Mouse (Mus musculus) limb, embryonic 14.5 days (tissue): ENCODE results near the gene Slc15a4. TPM values are rescaled to one million over a fixed set of nuclear protein-coding genes. Genes with fewer than 3 reads are reported as not detected.

Source experiments
- ATAC-seq: fragments of 200-750 bp; cut with Nextera tagmentation; 2 replicates; pipeline ENCODE4 v1.8.0; 2017; ENCODE audit warnings: low read depth, moderate number of reproducible peaks, moderate TSS enrichment; ENCODE audit not compliant: low FRiP score
- DNase-seq: peaks from one replicate; pipeline ENCODE4 v3.0.0-alpha.2; 2015; ENCODE audit warnings: low spot score
- H3K27ac ChIP-seq: fragments of 300-500 bp; sonication (generic); replicated peaks from 2 replicates; pipeline ENCODE4 v1.5.1; 2014; ENCODE audit warnings: low read depth, mild to moderate bottlenecking, low read length, moderate library complexity, mixed read lengths
- H3K27me3 ChIP-seq: fragments of 300-500 bp; sonication (generic); 2 replicates; pipeline ENCODE4 v1.6.1; 2014; ENCODE audit warnings: low read length, mixed read lengths; ENCODE audit not compliant: control insufficient read depth, insufficient read depth
- H3K36me3 ChIP-seq: fragments of 300-500 bp; sonication (generic); 2 replicates; pipeline ENCODE4 v1.6.1; 2014; ENCODE audit warnings: mild to moderate bottlenecking, low read length, moderate library complexity, mixed read lengths; ENCODE audit not compliant: control insufficient read depth, insufficient read depth
- H3K4me1 ChIP-seq: fragments of 300-500 bp; sonication (generic); 2 replicates; pipeline ENCODE4 v1.6.1; 2014; ENCODE audit warnings: antibody characterized with exemption, low read length, mixed read lengths; ENCODE audit not compliant: control insufficient read depth, insufficient read depth
- H3K4me2 ChIP-seq: fragments of 300-500 bp; sonication (generic); replicated peaks from 2 replicates; pipeline ENCODE4 v1.6.1; 2014; ENCODE audit warnings: low read depth, mild to moderate bottlenecking, low read length, moderate library complexity; ENCODE audit not compliant: severe bottlenecking
- H3K4me3 ChIP-seq: fragments of 300-500 bp; sonication (generic); replicated peaks from 2 replicates; pipeline ENCODE4 v1.5.1; 2014; ENCODE audit warnings: low read length
- H3K9ac ChIP-seq: fragments of 300-500 bp; sonication (generic); 2 replicates; pipeline ENCODE4 v1.6.1; 2014; ENCODE audit warnings: mild to moderate bottlenecking, low read depth, low read length, moderate library complexity; ENCODE audit not compliant: severe bottlenecking
- H3K9me3 ChIP-seq: fragments of 300-500 bp; sonication (generic); 2 replicates; pipeline ENCODE4 v1.6.1; 2016; ENCODE audit warnings: low read length; ENCODE audit not compliant: control insufficient read depth
- POLR2A ChIP-seq: fragments of 200-500 bp; IDR thresholded peaks from 2 replicates; pipeline ENCODE4 v1.8.0; 2012; ENCODE audit warnings: inconsistent platforms, mild to moderate bottlenecking, moderate library complexity, borderline replicate concordance; ENCODE audit not compliant: insufficient read depth, insufficient read length; ENCODE audit errors: extremely low read depth
- WGBS: fragments of 180-500 bp; shearing (Covaris S2); extraction: QIAGEN DNeasy Blood & Tissue Kit; methylation state at CpG from one replicate; pipeline ENCODE4 v1.1.7; 2014; 5-methylcytosine and 5-hydroxymethylcytosine counted together
- polyA plus RNA-seq, 2 experiments: library from polyadenylated mRNA; depleted of rRNA in 1 of 2; stranded (reverse) in 1 of 2; unstranded in 1 of 2; fragments of >200 nt; fragmentation: Nextera tagmentation in 1 of 2; extraction: Ambion mirVana in 1 of 2; gene quantifications; 2 replicates each; pipeline versions ENCODE4 v1.2.1 to v1.2.3; 2012 to 2014

Slc15a4 gene
- polyA plus RNA-seq, 2 experiments, result 19.3 to 22.0 TPM

DNA sequence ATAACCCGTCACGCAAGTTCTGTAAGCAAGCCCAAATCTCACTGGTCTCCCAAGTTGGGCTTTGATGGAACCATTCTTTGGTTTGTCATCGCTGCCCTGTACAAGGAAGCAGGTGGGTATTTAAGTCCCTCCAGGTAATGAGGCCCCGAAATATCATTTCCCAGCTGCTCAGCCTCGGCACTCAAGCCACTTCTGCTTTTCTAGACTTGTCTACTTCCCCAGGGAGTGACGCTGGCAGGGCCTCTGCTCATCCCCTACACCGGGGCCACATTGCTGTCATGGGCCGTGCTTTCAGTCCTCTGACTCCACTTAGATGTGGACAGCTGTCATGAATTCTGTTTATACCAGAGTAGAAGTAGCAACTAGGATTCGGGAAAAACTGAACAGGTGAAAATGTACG lies 11.6 kb downstream of the Slc15a4 start:
- H3K4me3 ChIP-seq, result no peak overlapping the region
- DNase-seq (no peak), ATAC-seq (no peak)
- H3K27ac ChIP-seq, result no peak overlapping the region
- no peak overlapping the region for H3K9ac ChIP-seq
- H3K4me1 ChIP-seq, result peaks cover 3% of the 10 kb centered on the region
- no peak for TF ChIP-seq POLR2A
- H3K4me2 ChIP-seq, result no peak overlapping the region
- 79% methylated on average over 10 of the region's 10 CpGs for WGBS
- no peaks in the 10 kb centered on the region for H3K36me3 ChIP-seq
- H3K27me3 ChIP-seq, result no peaks in the 10 kb centered on the region
- no peaks in the 10 kb centered on the region for H3K9me3 ChIP-seq

DNA sequence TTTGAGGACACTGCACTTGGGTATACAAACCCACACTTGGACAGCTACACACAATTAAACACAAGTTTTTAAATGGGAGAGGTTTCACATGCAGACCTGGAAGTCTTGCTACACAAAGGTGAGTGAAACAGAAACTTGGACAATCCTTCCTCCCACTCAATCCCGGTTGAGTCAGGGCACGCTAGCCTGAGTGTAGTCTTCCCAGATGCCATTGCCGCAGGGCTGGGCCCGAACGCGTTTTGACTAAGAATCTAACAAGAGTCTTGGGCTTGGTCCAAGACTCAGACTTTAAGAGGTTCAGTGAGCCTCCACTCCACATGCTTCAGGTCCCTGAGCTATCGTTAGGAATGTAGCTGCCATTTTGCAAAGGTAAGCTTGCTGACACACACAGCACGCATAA lies 12.3 kb downstream of the Slc15a4 start:
- Histone ChIP-seq H3K27ac (no peak overlapping the region), H3K4me1 (peaks cover 11% of the 10 kb centered on the region), H3K9me3 (no peaks in the 10 kb centered on the region), H3K9ac (no peak overlapping the region), H3K27me3 (no peaks in the 10 kb centered on the region), H3K4me3 (no peak overlapping the region), H3K36me3 (no peaks in the 10 kb centered on the region), H3K4me2 (no peak overlapping the region)
- 63% methylated on average over 8 of the region's 8 CpGs for WGBS
- no peak for TF ChIP-seq POLR2A
- DNase-seq (no peak), ATAC-seq (no peak)

DNA sequence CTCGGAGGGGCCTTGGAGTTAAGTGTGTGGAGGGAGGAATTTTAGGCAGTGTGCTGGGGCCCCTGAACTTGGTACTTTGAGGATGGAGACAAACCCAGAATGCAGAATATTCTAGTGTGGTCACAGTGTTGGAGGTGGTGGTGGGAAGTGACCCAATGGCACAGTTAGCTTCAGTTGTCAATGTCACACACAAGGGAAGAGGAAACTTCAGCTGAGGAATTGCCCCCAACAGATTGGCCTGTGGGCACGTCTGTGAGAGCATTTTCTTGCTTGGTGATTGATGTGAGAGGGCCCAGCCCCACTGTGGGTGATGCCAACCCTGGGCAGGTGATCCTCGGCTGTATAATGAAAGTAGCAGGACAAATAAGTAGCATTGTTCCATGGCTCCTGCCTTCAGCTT lies 13.9 kb downstream of the Slc15a4 start:
- no peak for TF ChIP-seq POLR2A
- Histone ChIP-seq H3K27ac (no peak overlapping the region), H3K36me3 (no peaks in the 10 kb centered on the region), H3K27me3 (no peaks in the 10 kb centered on the region), H3K4me2 (no peak overlapping the region), H3K9me3 (no peaks in the 10 kb centered on the region), H3K4me3 (no peak overlapping the region), H3K4me1 (peaks cover 11% of the 10 kb centered on the region), H3K9ac (no peak overlapping the region)
- no peak for DNase-seq
- 72% methylated on average over 3 of the region's 3 CpGs for WGBS
- ATAC-seq, result no peak

DNA sequence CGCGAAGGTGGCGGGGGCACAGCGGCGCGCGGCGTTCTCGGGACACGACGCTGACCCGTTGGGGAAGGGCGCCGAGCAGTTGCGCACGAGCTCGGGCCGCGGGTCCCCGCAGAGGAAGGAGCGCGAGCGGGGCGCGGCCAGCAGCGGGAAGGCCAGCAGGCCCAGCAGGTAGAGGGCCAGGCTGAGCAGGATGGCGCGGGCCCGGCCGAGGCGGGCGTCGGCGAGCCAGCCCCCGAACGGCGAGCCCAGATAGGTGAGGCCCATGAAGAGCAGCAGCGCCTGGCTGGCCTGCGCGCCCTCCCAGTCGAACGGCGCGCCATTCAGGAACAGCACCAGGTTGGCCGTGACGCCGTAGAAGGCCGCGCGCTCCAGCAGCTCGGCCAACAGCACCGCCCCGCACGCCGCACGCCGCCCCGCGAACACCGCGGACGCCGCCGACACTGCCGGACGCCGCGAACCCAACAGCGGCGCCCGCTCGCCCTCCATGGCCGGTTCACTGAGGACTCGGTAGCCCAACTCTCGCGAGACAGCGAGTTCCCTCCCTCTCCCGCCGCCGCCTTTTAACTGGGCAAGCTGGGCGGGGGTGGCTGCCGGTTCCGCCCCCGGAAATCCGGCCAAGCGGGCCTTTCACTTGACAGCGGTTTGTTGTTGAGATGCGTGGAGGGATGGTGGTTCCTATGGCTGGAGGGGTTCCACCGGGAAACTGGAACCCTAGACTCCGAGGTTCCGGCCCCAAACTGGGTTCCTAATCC lies 15.6 kb downstream of the Slc15a4 start:
- H3K36me3 ChIP-seq, result no peaks in the 10 kb centered on the region
- H3K4me3 ChIP-seq, result peak overlapping the region; percentile 98
- H3K4me2 ChIP-seq, result peak overlapping the region; percentile 87
- peaks cover 11% of the 10 kb centered on the region for H3K4me1 ChIP-seq
- H3K27ac ChIP-seq, result peak overlapping the region; percentile 88
- peak; percentile 96 for ATAC-seq
- WGBS, result 3% methylated on average over 44 of the region's 91 CpGs
- peak; percentile 61; the same call in 1 of the 2 replicates for TF ChIP-seq POLR2A
- no peaks in the 10 kb centered on the region for H3K9me3 ChIP-seq
- H3K9ac ChIP-seq, result peak overlapping the region; percentile 97
- peak; percentile 98 for DNase-seq
- no peaks in the 10 kb centered on the region for H3K27me3 ChIP-seq

DNA sequence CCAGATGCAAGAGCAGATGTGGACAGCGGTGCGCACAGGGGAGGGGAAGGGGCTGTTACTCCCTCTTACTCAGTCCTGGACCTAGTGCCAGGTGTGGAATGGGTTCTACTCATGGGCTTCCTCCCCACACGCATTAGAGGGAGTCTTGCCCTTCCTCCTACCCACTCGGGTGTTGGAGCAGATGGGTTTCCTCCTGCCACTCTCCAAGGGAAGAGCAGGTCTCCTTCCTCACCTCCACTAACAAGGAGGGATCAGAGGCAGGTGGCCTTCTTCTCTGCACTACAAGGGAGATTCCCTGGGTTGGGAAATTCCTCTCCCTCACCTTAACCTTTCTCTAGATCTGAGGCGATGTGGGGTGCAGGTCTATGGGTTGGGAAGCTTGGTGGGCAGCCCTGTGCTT lies 16.5 kb downstream of the Slc15a4 start:
- peak overlapping the region; percentile 87 for H3K4me2 ChIP-seq
- peak overlapping the region; percentile 98 for H3K4me3 ChIP-seq
- no peaks in the 10 kb centered on the region for H3K9me3 ChIP-seq
- no peak for ATAC-seq
- no peaks in the 10 kb centered on the region for H3K36me3 ChIP-seq
- no peaks in the 10 kb centered on the region for H3K27me3 ChIP-seq
- H3K4me1 ChIP-seq, result peaks cover 11% of the 10 kb centered on the region
- DNase-seq, result no peak
- no peak for TF ChIP-seq POLR2A
- H3K9ac ChIP-seq, result peak overlapping the region; percentile 97
- H3K27ac ChIP-seq, result no peak overlapping the region; the same call in 1 of the 2 replicates
- WGBS, result 15% methylated on average over 5 of the region's 5 CpGs
